Mouse (Mus musculus): ENCODE measurements around the gene Pla2g2c. TPM values are rescaled to one million over a fixed set of nuclear protein-coding genes. Genes with fewer than 3 reads are reported as not detected.

The Pla2g2c gene
- 0.30 and 0.31 TPM in 2 replicates for polyA plus RNA-seq (2021; fragmentation: Nextera tagmentation)
- long read RNA-seq, experiment 1: 0 reads
- long read RNA-seq, experiment 2: 0 reads

DNA sequence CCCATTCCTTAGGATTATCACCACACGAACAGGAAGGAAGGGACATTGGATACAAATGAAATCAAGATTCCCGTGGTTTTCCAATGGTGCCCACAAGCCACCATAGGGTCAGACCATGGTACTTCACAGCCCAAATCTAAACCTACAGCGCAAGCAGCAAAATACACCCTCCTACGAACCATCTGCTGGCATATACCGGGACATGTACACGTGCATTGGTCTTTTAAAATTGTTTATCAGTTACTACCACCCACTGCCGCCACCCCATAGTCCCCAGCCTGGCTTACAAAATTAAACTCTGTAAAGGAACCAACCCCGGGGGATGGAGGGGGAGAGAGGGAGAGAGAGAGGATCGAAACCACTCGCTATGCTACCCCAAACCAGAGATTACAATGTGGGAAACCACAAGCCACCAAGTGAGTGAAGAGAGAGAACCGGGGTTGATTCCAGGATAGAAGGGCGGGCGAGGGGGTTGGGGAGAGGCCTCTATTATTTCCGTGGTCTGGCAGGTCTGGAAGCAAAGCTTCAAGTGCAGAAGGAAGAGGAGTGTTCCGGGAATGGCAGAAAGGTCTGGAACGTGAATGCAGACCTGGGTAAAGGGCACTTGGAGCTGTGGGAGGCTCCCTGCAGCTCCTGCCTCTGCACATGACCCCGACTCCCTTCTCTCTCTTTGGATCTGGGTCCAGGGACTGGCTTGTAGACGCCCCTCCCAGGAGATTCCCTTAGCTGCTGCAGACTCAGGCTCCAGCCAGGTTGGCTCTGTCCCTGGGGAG lies at the start of gene Pla2g2c:
TSS of gene Pla2g2c (plus strand) at position 439 of the 773 bp plus-strand sequence.

DNA sequence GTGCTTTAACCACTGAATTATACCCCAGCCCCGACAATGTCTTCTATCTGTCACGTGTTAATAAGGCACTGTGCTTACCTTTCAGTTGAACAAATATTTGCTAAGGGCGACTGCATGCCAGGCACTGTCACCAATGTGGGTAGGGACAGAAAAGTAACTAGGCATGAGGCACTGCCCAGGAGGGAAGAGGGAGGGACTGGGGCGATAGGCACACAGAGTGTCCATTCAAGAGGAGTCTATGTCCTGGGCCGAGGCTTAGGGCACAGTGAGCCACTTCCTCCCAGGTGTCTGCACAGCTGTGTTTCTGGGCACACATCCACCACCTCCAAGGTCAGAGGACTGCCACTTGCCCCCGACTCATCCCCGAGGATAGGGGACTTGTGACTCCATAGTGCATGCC lies 12.4 kb downstream of the Pla2g2c start, which contains the start of gene Ubxn10:
TSS of gene Ubxn10 (minus strand) at position 137 of the 400 bp plus-strand sequence.

DNA sequence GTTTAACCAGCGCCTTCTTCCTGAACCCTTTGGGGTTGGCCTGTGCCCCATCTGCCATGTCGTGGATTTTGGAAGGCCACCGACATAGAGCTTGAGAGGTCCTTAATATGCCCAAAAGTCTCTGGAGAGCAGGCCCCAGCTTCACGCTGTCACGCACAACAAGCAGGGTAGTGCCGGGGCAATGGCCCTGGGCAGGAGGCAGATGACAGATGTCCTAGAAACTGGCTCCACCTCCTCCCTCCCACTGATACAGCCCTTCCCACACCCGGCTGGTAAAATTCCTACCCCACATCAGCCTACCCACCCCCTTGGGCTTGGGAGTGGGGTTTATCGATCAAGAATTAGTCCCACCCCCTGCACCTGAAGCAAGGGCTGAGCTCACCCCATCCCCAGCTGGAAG lies 32.8 kb downstream of the Pla2g2c start, which contains the start of gene Pla2g2f:
TSS of gene Pla2g2f (minus strand) at position 211 of the 400 bp plus-strand sequence.

DNA sequence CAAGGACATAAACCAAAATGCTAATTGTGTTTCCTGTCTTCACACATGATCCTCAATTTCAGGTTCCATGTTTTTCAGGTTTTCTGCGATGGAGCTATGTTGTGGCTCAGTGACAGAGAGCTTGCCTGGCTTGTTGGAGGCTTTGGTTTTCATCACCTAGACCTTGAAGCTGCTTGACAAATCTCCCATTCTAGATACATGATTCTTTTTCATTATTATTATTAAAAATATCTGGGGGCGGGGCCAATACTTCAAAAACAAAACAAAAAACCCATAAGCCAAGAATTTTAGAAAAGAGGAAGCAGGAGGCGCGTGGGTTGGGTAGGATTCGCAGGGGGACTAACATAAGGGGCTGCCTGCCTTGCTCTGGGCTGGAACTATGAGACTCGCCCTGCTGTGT lies 50.8 kb downstream of the Pla2g2c start, which contains the start of gene Pla2g2d:
TSS of gene Pla2g2d (plus strand) at position 301 of the 400 bp plus-strand sequence.

Other genes with a start within 250 kb of the Pla2g2c start
- gene Vwa5b1, start 88.9 kb upstream of the Pla2g2c start, polyA plus RNA-seq (2021; fragmentation: Nextera tagmentation): 2.0 and 3.8 TPM in 2 replicates
- 1.3 and 2.8 TPM in 2 replicates for gene Ubxn10, start 12.4 kb downstream of the Pla2g2c start, polyA plus RNA-seq (2021; fragmentation: Nextera tagmentation)
- 0.78 and 0.90 TPM in 2 replicates for gene Pla2g2f, start 32.8 kb downstream of the Pla2g2c start, polyA plus RNA-seq (2021; fragmentation: Nextera tagmentation)
- gene Pla2g2d, start 50.9 kb downstream of the Pla2g2c start, polyA plus RNA-seq (2021; fragmentation: Nextera tagmentation): 0.30 and 0.74 TPM in 2 replicates
- gene Pla2g5, start 138.7 kb downstream of the Pla2g2c start, polyA plus RNA-seq (2021; fragmentation: Nextera tagmentation): 1.9 TPM in 1 of 2 replicates, not detected in the other
- not detected in 2 replicates for gene Gm13030, start 149.2 kb downstream of the Pla2g2c start, polyA plus RNA-seq (2021; fragmentation: Nextera tagmentation)
- not detected in 2 replicates for gene Pla2g2e, start 153.2 kb downstream of the Pla2g2c start, polyA plus RNA-seq (2021; fragmentation: Nextera tagmentation)
- gene Otud3, start 189.2 kb downstream of the Pla2g2c start, polyA plus RNA-seq (2021; fragmentation: Nextera tagmentation): 1.5 and 2.2 TPM in 2 replicates
- gene Rnf186, start 242.3 kb downstream of the Pla2g2c start, polyA plus RNA-seq (2021; fragmentation: Nextera tagmentation): not detected in 2 replicates
- 1.4 and 3.3 TPM in 2 replicates for gene Tmco4, start 248.1 kb downstream of the Pla2g2c start, polyA plus RNA-seq (2021; fragmentation: Nextera tagmentation)